Mouse (Mus musculus) liver, embryonic 16.5 days (tissue): ENCODE results near the gene Rbfox3. TPM values are rescaled to one million over a fixed set of nuclear protein-coding genes. Genes with fewer than 3 reads are reported as not detected.

Experiments used
- ATAC-seq: fragments of 200-750 bp; cut with Nextera tagmentation; 2 replicates; pipeline ENCODE4 v1.8.0; 2017; ENCODE audit warnings: low read depth, mild to moderate bottlenecking, moderate number of reproducible peaks, moderate library complexity
- H3K27ac ChIP-seq: fragments of 300-500 bp; sonication (generic); 2 replicates; pipeline ENCODE4 v1.5.1; 2014; ENCODE audit warnings: mild to moderate bottlenecking, low read length
- H3K27me3 ChIP-seq: fragments of 300-500 bp; sonication (generic); 2 replicates; pipeline ENCODE4 v1.6.1; 2014; ENCODE audit warnings: low read depth, low read length, mixed read lengths; ENCODE audit not compliant: control insufficient read depth, insufficient read depth
- H3K36me3 ChIP-seq: fragments of 300-500 bp; sonication (generic); 2 replicates; pipeline ENCODE4 v1.6.1; 2014; ENCODE audit warnings: mild to moderate bottlenecking; ENCODE audit not compliant: control insufficient read depth, insufficient read depth
- H3K4me1 ChIP-seq: fragments of 300-500 bp; sonication (generic); 2 replicates; pipeline ENCODE4 v1.6.1; 2014; ENCODE audit warnings: low read depth, low read length, mixed read lengths; ENCODE audit not compliant: control insufficient read depth
- H3K4me2 ChIP-seq: fragments of 300-500 bp; sonication (generic); 2 replicates; pipeline ENCODE4 v1.6.1; 2014; ENCODE audit warnings: low read depth, low read length, mixed read lengths
- H3K4me3 ChIP-seq: fragments of 300-500 bp; sonication (generic); 2 replicates; pipeline ENCODE4 v1.5.1; 2014; ENCODE audit warnings: low read depth, mild to moderate bottlenecking, low read length
- H3K9ac ChIP-seq: fragments of 300-500 bp; sonication (generic); 2 replicates; pipeline ENCODE4 v1.6.1; 2014; ENCODE audit warnings: low read depth, low read length
- H3K9me3 ChIP-seq: fragments of 300-500 bp; sonication (generic); replicated peaks from 2 replicates; pipeline ENCODE4 v1.6.1; 2016; ENCODE audit warnings: low read length; ENCODE audit not compliant: control insufficient read depth
- WGBS: fragments of 180-500 bp; shearing (Covaris S2); extraction: QIAGEN DNeasy Blood & Tissue Kit; methylation state at CpG from one replicate; pipeline ENCODE4 v1.1.7; 2014; ENCODE audit not compliant: insufficient replicate concordance; 5-methylcytosine and 5-hydroxymethylcytosine counted together
- polyA plus RNA-seq: library from polyadenylated mRNA; unstranded; fragments of >200 nt; fragmentation: Nextera tagmentation; extraction: Ambion mirVana; gene quantifications from 2 replicates; pipeline ENCODE4 v1.2.1, GENCODE M21; 2015

Rbfox3 gene
- polyA plus RNA-seq, 1 experiment from 2014 or later, result 0.40 TPM

DNA sequence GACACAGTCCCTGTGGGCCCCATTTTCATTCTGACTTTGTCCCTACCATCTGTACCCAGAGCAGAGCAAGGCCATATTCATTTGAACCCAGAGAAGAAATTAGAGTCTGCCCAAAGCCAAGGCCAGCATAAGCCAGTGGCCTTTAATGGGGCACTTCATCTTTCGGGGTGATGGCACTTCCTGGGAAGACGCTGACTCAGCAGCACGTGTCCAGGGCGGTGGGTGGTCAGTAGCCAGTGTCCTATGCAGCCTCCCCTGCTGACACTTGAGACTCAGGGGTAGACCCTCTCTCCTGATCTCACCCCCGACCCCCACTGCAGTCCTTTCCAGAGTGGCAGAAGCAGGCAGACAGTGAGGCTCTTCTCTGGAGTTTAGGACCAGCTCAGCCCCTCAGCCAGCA lies 283.9 kb downstream of the Rbfox3 start:
- Histone ChIP-seq H3K27me3 (no peaks in the 10 kb centered on the region), H3K4me1 (no peaks in the 10 kb centered on the region), H3K27ac (no peak overlapping the region), H3K4me3 (no peak overlapping the region), H3K9me3 (no peaks in the 10 kb centered on the region), H3K4me2 (no peak overlapping the region), H3K36me3 (no peaks in the 10 kb centered on the region), H3K9ac (no peak overlapping the region)
- no peak for ATAC-seq
- WGBS, result 48% methylated on average over 5 of the region's 5 CpGs

GRCm38 (mm10) chr11:118620869-118621268 lies 290.5 kb downstream of the Rbfox3 start:
- Histone ChIP-seq H3K36me3 (no peaks in the 10 kb centered on the region), H3K9me3 (no peaks in the 10 kb centered on the region), H3K9ac (no peak overlapping the region), H3K27ac (no peak overlapping the region), H3K4me1 (no peaks in the 10 kb centered on the region), H3K4me2 (no peak overlapping the region), H3K27me3 (no peaks in the 10 kb centered on the region), H3K4me3 (no peak overlapping the region)
- no peak for ATAC-seq
- 65% methylated on average over 4 of the region's 4 CpGs for WGBS

DNA sequence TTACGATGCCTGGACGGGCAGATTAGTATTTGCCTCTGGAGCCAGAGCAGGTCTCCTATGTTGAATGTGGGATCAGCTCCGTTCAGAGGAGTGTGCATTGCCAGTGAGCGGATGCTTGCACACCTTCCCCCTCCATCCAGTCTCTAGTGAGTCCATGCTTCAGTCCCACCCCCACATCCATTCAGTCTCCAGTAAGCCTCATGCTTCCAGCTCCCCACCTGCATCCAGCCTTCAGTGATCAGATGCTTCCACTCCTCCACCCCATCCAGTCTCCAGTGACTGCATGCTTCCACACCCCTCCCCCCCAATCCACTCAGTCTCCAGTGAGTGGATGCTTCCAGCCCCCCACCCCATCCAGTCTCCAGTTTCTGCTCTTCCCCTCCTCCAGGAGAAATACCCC lies 297.3 kb downstream of the Rbfox3 start:
- H3K4me2 ChIP-seq, result no peak overlapping the region
- no peak overlapping the region for H3K9ac ChIP-seq
- no peak overlapping the region for H3K4me3 ChIP-seq
- H3K9me3 ChIP-seq, result no peaks in the 10 kb centered on the region
- no peaks in the 10 kb centered on the region for H3K36me3 ChIP-seq
- ATAC-seq, result no peak
- no peaks in the 10 kb centered on the region for H3K4me1 ChIP-seq
- no peak overlapping the region for H3K27ac ChIP-seq
- peaks cover 3% of the 10 kb centered on the region; the same call in 1 of the 2 replicates for H3K27me3 ChIP-seq
- WGBS, result 62% methylated on average over 4 of the region's 4 CpGs

DNA sequence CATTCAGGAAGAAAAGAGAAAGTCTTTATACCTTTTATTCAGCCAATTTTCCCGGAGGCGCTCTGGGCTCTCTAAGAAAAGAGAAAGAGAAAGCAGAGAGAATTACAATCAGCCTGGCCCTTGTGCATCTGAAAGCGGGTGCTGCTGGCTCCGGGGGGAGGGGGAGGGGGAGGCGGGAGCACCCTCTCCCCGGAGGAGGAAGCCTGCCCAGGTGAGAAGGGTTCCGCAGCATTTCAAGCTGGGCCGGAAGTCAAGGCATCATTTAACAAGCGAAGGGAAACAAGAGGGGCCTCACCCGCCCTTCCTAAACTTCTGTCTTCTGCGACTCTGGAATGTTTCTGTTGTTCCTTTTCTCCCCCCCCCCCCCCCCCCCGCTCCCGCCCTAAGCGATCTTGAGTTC lies 301.3 kb downstream of the Rbfox3 start:
- no peak overlapping the region for H3K9ac ChIP-seq
- no peak overlapping the region for H3K4me3 ChIP-seq
- H3K27me3 ChIP-seq, result peaks cover 3% of the 10 kb centered on the region; the same call in 1 of the 2 replicates
- H3K4me1 ChIP-seq, result no peaks in the 10 kb centered on the region
- no peak overlapping the region for H3K4me2 ChIP-seq
- H3K9me3 ChIP-seq, result no peaks in the 10 kb centered on the region
- H3K27ac ChIP-seq, result no peak overlapping the region
- ATAC-seq, result no peak
- H3K36me3 ChIP-seq, result no peaks in the 10 kb centered on the region
- WGBS, result 3% methylated on average over 10 of the region's 14 CpGs

- ATAC-seq, result no peak
- Histone ChIP-seq H3K4me3 (no peak overlapping the region), H3K27ac (no peak overlapping the region), H3K36me3 (no peaks in the 10 kb centered on the region), H3K9me3 (no peaks in the 10 kb centered on the region), H3K4me1 (no peaks in the 10 kb centered on the region), H3K9ac (no peak overlapping the region), H3K27me3 (peaks cover 3% of the 10 kb centered on the region; the same call in 1 of the 2 replicates), H3K4me2 (no peak overlapping the region)
- 9% methylated on average over 17 of the region's 17 CpGs for WGBS
These were observed 302.0 kb downstream of the Rbfox3 start for GRCm38 (mm10) chr11:118609236-118610000.

GRCm38 (mm10) chr11:118607927-118608326 lies 303.5 kb downstream of the Rbfox3 start:
- Histone ChIP-seq H3K4me1 (no peaks in the 10 kb centered on the region), H3K27ac (no peak overlapping the region), H3K4me3 (no peak overlapping the region), H3K27me3 (peaks cover 3% of the 10 kb centered on the region; the same call in 1 of the 2 replicates), H3K9me3 (no peaks in the 10 kb centered on the region), H3K4me2 (no peak overlapping the region), H3K36me3 (no peaks in the 10 kb centered on the region), H3K9ac (no peak overlapping the region)
- WGBS, result 39% methylated on average over 8 of the region's 8 CpGs
- ATAC-seq, result no peak

DNA sequence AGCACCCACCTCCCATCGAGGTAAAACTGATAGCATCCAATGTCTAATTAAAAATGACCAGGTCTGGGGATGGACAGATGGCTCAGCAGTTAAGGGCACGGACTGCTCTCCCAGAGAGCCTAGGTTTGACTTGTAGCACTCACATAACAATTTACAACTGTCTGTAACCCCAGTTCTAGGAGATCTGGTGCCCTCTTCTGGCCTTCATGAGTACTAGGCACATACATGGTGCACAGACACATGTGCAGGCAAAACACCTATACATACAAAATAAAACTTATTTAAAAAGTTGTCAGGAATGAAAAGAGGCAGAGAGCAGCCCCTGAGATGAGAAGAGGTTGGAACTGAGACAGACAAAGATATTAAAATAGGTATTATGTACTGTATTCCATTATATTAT lies 305.8 kb downstream of the Rbfox3 start:
- H3K36me3 ChIP-seq, result no peaks in the 10 kb centered on the region
- no peaks in the 10 kb centered on the region; the same call in 1 of the 2 replicates for H3K27me3 ChIP-seq
- H3K4me3 ChIP-seq, result no peak overlapping the region
- no peak overlapping the region for H3K27ac ChIP-seq
- H3K4me2 ChIP-seq, result no peak overlapping the region
- H3K9ac ChIP-seq, result no peak overlapping the region
- WGBS, result 50% methylated on average over 2 of the region's 2 CpGs
- no peaks in the 10 kb centered on the region for H3K4me1 ChIP-seq
- H3K9me3 ChIP-seq, result no peaks in the 10 kb centered on the region
- ATAC-seq, result no peak

DNA sequence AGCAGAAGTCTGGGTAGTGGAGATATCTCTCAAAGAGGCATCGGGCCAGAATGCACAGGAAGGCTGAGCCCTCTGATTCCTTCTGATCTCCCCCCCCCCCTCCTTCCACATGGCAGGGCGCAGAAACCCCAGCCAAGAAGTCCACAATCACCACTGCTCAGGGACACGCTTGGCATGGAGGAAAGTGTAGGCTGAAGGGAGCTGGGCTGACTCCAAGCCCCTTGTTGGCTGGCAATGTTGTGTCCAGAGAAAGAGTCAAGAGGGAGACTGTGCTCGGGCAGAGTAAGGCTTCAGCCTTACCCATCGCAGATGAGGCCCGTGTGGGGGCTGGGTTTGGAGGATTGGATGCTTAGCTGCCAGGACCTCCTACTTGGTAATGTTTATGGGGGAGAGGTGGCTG lies 307.2 kb downstream of the Rbfox3 start:
- Histone ChIP-seq H3K36me3 (no peaks in the 10 kb centered on the region), H3K9ac (no peak overlapping the region), H3K27me3 (no peaks in the 10 kb centered on the region), H3K4me3 (no peak overlapping the region), H3K4me1 (no peaks in the 10 kb centered on the region), H3K27ac (no peak overlapping the region), H3K4me2 (no peak overlapping the region), H3K9me3 (no peaks in the 10 kb centered on the region)
- WGBS, result 38% methylated on average over 6 of the region's 6 CpGs
- no peak for ATAC-seq

DNA sequence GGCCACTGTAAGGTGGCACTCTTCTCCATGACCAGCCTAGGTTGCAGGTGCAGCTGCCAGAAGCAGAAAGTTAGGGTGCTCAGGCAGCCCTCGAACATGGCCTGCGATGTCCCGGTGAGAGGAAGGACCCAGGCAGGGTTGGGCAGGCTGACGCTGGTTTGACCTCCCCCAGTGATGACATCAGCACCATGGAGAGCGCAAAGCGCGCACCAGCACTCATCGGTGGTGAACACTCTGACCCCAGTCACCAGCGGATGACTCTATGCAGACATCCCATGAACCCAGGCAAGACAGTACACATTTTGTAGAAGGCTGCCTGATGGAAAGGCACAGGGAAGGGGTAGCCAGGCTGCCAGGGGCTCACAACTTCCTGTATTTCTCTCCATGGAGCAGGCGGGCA lies 308.3 kb downstream of the Rbfox3 start:
- no peaks in the 10 kb centered on the region for H3K4me1 ChIP-seq
- no peak overlapping the region for H3K4me3 ChIP-seq
- H3K9ac ChIP-seq, result no peak overlapping the region
- no peaks in the 10 kb centered on the region for H3K9me3 ChIP-seq
- no peak overlapping the region for H3K4me2 ChIP-seq
- no peak overlapping the region for H3K27ac ChIP-seq
- H3K36me3 ChIP-seq, result no peaks in the 10 kb centered on the region
- 5% methylated on average over 10 of the region's 10 CpGs for WGBS
- no peak for ATAC-seq
- no peaks in the 10 kb centered on the region for H3K27me3 ChIP-seq
